Mouse (Mus musculus): Measurements from ENCODE around the gene Corin.

- TF ChIP-seq POLR2A (IDR thresholded peaks at IDR 0.05; ENCODE audit: borderline replicate concordance, low read depth, low read length) (no peak), CTCF (IDR thresholded peaks at IDR 0.05; ENCODE audit: low read depth, low read length) (no peak)
Measured at GRCm38 (mm10) chr5:72269652-72270051, 234.6 kb downstream of the Corin start.

Data from bone marrow macrophage, adult 2 months (primary cell).